Mouse (Mus musculus): ENCODE data around the gene Rtp2. TPM values are rescaled to one million over a fixed set of nuclear protein-coding genes. Genes with fewer than 3 reads are reported as not detected.

The Rtp2 gene
- polyA plus RNA-seq, 1 experiment from 2014 or later = not detected

DNA sequence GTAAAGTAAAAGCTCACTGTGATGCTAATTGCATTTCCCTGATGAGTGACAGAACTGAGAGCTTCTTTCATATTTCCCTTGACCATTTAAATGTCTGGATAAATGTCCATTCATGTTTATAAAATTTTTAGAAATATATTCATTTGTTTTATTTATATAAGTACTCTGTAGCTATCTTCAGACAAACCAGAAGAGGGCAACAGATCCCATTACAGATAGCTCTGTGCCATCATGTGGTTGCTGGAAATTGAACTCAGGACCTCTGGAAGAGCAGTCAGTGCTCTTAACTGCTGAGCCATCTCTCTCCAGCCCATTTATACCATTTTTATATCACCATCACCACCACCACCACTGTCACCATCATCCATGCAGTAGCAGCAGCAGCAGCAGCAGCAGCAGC, 26.7 kb upstream of the Rtp2 start:
- DNase-seq (ENCODE audit: low spot score) (no peak), ATAC-seq (ENCODE audit: low FRiP score) (no peak)
- Histone ChIP-seq H3K9me3 (ENCODE audit: control insufficient read depth, low read length) (no peaks in the 10 kb centered on the region), H3K36me3 (ENCODE audit: control insufficient read depth, insufficient read depth, low read length) (no peaks in the 10 kb centered on the region), H3K9ac (ENCODE audit: low read depth, low read length) (no peak overlapping the region), H3K4me1 (replicated peaks; ENCODE audit: control insufficient read depth, insufficient read depth, low read length) (no peaks in the 10 kb centered on the region), H3K27ac (ENCODE audit: low read depth, low read length) (no peak overlapping the region), H3K4me2 (replicated peaks; ENCODE audit: low read depth, low read length) (no peak overlapping the region), H3K4me3 (ENCODE audit: low read depth, low read length) (no peak overlapping the region), H3K27me3 (ENCODE audit: control insufficient read depth, insufficient read depth, low read length) (no peaks in the 10 kb centered on the region)

GRCm38 (mm10) chr16:23953959-23954260, 21.7 kb upstream of the Rtp2 start:
- Histone ChIP-seq H3K36me3 (ENCODE audit: control insufficient read depth, insufficient read depth, low read length) (no peaks in the 10 kb centered on the region), H3K4me2 (replicated peaks; ENCODE audit: low read depth, low read length) (no peak overlapping the region), H3K9ac (ENCODE audit: low read depth, low read length) (no peak overlapping the region), H3K4me3 (ENCODE audit: low read depth, low read length) (no peak overlapping the region), H3K27ac (ENCODE audit: low read depth, low read length) (no peak overlapping the region), H3K27me3 (ENCODE audit: control insufficient read depth, insufficient read depth, low read length) (no peaks in the 10 kb centered on the region), H3K4me1 (replicated peaks; ENCODE audit: control insufficient read depth, insufficient read depth, low read length) (no peaks in the 10 kb centered on the region), H3K9me3 (ENCODE audit: control insufficient read depth, low read length) (no peaks in the 10 kb centered on the region)
- 5% methylated on average over 1 of the region's 1 CpGs for WGBS
- no peak for DNase-seq (ENCODE audit: low spot score)
- ATAC-seq (ENCODE audit: low FRiP score) = no peak

DNA sequence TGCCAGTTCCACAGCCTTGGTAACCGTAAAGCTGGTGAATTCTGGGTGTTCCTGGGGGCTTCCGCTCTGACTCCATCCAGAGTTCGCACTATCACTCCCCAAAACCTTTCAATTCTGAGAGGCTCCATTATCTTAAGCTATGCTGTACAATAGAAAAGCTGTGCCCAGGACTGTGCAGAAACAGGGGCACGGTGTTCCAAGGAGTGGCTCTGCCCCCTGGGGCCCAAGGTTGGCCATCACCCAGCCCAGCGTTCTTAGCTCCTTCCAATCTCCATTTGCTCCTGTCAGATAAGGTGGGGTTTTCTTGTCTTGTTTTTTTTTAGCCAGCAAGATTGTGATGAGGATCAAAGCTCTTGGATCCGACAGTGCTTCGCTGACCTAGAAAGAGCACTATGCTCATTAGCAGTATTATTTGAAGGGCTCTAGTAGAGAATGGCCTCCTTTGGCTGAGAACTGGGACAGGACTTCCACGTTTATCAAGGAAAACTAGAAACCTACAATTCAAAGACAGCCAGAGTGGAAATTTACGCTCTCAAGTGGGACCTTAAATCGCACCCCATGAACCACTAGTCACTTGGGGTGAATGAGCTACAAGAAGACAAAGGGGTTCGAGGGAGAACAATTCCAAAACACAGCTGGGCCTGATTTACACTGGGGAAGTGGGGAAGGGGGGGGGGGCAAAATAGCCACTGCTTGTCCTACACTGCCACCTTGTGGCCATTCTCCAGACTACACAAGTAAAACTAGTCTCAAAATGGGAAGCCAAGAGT, 21.2 kb upstream of the Rtp2 start:
- DNase-seq (ENCODE audit: low spot score) (peak; percentile 79), ATAC-seq (ENCODE audit: low FRiP score) (0 out of 2 replicates have a peak, but pooled peaks have one; percentile 38)
- H3K4me1 ChIP-seq (replicated peaks; ENCODE audit: control insufficient read depth, insufficient read depth, low read length) = no peaks in the 10 kb centered on the region
- no peaks in the 10 kb centered on the region for H3K36me3 ChIP-seq (ENCODE audit: control insufficient read depth, insufficient read depth, low read length)
- no peak overlapping the region for H3K4me2 ChIP-seq (replicated peaks; ENCODE audit: low read depth, low read length)
- WGBS = 55% methylated on average over 11 of the region's 11 CpGs
- no peak overlapping the region for H3K9ac ChIP-seq (ENCODE audit: low read depth, low read length)
- no peaks in the 10 kb centered on the region for H3K9me3 ChIP-seq (ENCODE audit: control insufficient read depth, low read length)
- no peak overlapping the region for H3K4me3 ChIP-seq (ENCODE audit: low read depth, low read length)
- no peak overlapping the region for H3K27ac ChIP-seq (ENCODE audit: low read depth, low read length)
- H3K27me3 ChIP-seq (ENCODE audit: control insufficient read depth, insufficient read depth, low read length) = no peaks in the 10 kb centered on the region

- no peaks in the 10 kb centered on the region for H3K4me1 ChIP-seq (replicated peaks; ENCODE audit: control insufficient read depth, insufficient read depth, low read length)
- DNase-seq (ENCODE audit: low spot score) (no peak), ATAC-seq (ENCODE audit: low FRiP score) (0 out of 2 replicates have a peak, but pooled peaks have one; percentile 17)
- H3K4me3 ChIP-seq (ENCODE audit: low read depth, low read length) = no peak overlapping the region
- no peak overlapping the region for H3K27ac ChIP-seq (ENCODE audit: low read depth, low read length)
- no peaks in the 10 kb centered on the region for H3K36me3 ChIP-seq (ENCODE audit: control insufficient read depth, insufficient read depth, low read length)
- H3K9me3 ChIP-seq (ENCODE audit: control insufficient read depth, low read length) = no peaks in the 10 kb centered on the region
- no peak overlapping the region for H3K4me2 ChIP-seq (replicated peaks; ENCODE audit: low read depth, low read length)
- no peak overlapping the region for H3K9ac ChIP-seq (ENCODE audit: low read depth, low read length)
- H3K27me3 ChIP-seq (ENCODE audit: control insufficient read depth, insufficient read depth, low read length) = no peaks in the 10 kb centered on the region
- WGBS = 75% methylated on average over 4 of the region's 4 CpGs
Measured at GRCm38 (mm10) chr16:23952101-23952727, 20.0 kb upstream of the Rtp2 start.

GRCm38 (mm10) chr16:23947654-23948053, 15.5 kb upstream of the Rtp2 start:
- DNase-seq (ENCODE audit: low spot score) (no peak), ATAC-seq (ENCODE audit: low FRiP score) (no peak)
- Histone ChIP-seq H3K9ac (ENCODE audit: low read depth, low read length) (no peak overlapping the region), H3K4me2 (replicated peaks; ENCODE audit: low read depth, low read length) (no peak overlapping the region), H3K27ac (ENCODE audit: low read depth, low read length) (no peak overlapping the region), H3K27me3 (ENCODE audit: control insufficient read depth, insufficient read depth, low read length) (no peaks in the 10 kb centered on the region), H3K9me3 (ENCODE audit: control insufficient read depth, low read length) (no peaks in the 10 kb centered on the region), H3K36me3 (ENCODE audit: control insufficient read depth, insufficient read depth, low read length) (no peaks in the 10 kb centered on the region), H3K4me3 (ENCODE audit: low read depth, low read length) (no peak overlapping the region), H3K4me1 (replicated peaks; ENCODE audit: control insufficient read depth, insufficient read depth, low read length) (no peaks in the 10 kb centered on the region)
- 90% methylated on average over 6 of the region's 6 CpGs for WGBS

DNA sequence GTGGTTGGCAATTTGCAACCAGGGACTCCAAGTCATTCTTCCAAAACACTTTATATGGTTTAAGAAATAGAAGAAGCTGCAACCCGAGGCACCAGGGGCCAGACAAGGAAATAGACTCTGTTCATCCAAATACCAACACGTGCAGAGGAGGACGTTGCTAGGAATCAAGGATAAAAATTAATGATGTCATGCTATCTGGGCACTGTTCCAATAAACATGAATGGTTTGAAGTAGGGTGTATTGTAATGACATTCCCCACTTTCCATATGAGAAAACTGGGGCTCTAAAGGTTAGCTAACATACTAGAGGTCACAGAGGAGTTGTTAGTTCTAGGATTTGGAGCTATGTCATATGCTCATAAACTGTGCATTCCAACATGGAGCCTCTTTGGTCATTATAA, 12.6 kb upstream of the Rtp2 start:
- Histone ChIP-seq H3K27me3 (ENCODE audit: control insufficient read depth, insufficient read depth, low read length) (no peaks in the 10 kb centered on the region), H3K4me1 (replicated peaks; ENCODE audit: control insufficient read depth, insufficient read depth, low read length) (no peaks in the 10 kb centered on the region), H3K36me3 (ENCODE audit: control insufficient read depth, insufficient read depth, low read length) (no peaks in the 10 kb centered on the region), H3K9ac (ENCODE audit: low read depth, low read length) (no peak overlapping the region), H3K4me3 (ENCODE audit: low read depth, low read length) (no peak overlapping the region), H3K27ac (ENCODE audit: low read depth, low read length) (no peak overlapping the region), H3K4me2 (replicated peaks; ENCODE audit: low read depth, low read length) (no peak overlapping the region), H3K9me3 (ENCODE audit: control insufficient read depth, low read length) (no peaks in the 10 kb centered on the region)
- 70% methylated on average over 3 of the region's 3 CpGs for WGBS
- DNase-seq (ENCODE audit: low spot score) (no peak), ATAC-seq (ENCODE audit: low FRiP score) (no peak)

DNA sequence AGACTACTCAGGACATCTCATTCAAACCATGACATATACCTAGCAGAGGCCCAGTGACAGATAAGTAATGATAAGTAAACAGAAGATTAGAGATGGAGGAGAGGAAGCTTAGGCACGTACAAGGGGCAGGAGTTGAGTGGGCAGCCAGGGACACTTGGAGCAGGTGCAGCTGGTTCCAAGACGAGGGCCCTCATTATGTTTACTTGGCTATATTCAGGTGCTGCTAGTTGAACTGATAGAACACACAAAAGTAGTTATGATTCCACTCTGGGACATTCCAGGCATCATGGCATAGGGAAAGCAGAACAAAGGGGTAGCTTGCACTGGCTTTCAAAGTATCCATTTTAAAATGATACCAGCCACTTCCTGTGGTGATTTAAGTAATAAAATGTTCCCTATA, 2.2 kb upstream of the Rtp2 start:
- ATAC-seq (ENCODE audit: low FRiP score) (no peak), DNase-seq (ENCODE audit: low spot score) (no peak)
- Histone ChIP-seq H3K9me3 (ENCODE audit: control insufficient read depth, low read length) (no peaks in the 10 kb centered on the region), H3K4me3 (ENCODE audit: low read depth, low read length) (no peak overlapping the region), H3K9ac (ENCODE audit: low read depth, low read length) (no peak overlapping the region), H3K4me2 (replicated peaks; ENCODE audit: low read depth, low read length) (no peak overlapping the region), H3K27me3 (ENCODE audit: control insufficient read depth, insufficient read depth, low read length) (no peaks in the 10 kb centered on the region), H3K27ac (ENCODE audit: low read depth, low read length) (no peak overlapping the region), H3K4me1 (replicated peaks; ENCODE audit: control insufficient read depth, insufficient read depth, low read length) (no peaks in the 10 kb centered on the region), H3K36me3 (ENCODE audit: control insufficient read depth, insufficient read depth, low read length) (no peaks in the 10 kb centered on the region)
- 82% methylated on average over 2 of the region's 2 CpGs for WGBS

DNA sequence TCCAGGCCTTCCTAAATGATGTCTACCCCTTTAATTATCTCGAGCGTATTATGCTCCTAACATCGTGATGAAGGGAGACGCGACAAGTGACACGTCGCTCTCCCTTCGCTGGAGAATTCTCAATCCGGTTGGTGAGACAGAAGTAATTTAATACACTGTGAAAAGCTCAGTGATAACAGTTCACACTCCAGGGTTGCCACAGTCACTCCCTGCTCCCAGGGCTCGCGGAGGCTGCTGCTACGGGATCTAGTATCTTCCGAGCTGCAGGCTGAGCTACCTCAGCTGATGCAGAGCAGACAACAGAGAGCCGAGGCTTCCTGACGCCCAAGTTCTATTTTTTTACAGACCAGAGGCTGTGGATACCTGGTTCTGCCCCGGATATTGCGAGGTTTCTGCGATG, 919 bp downstream of the Rtp2 start:
- DNase-seq (ENCODE audit: low spot score) = no peak
- H3K9me3 ChIP-seq (ENCODE audit: control insufficient read depth, low read length) = no peaks in the 10 kb centered on the region
- WGBS = 75% methylated on average over 18 of the region's 18 CpGs

GRCm38 (mm10) chr16:23930426-23931073, 1.6 kb downstream of the Rtp2 start:
- H3K4me1 ChIP-seq (replicated peaks; ENCODE audit: control insufficient read depth, insufficient read depth, low read length) = no peaks in the 10 kb centered on the region
- H3K36me3 ChIP-seq (ENCODE audit: control insufficient read depth, insufficient read depth, low read length) = no peaks in the 10 kb centered on the region
- no peak overlapping the region for H3K27ac ChIP-seq (ENCODE audit: low read depth, low read length)
- no peak overlapping the region for H3K4me2 ChIP-seq (replicated peaks; ENCODE audit: low read depth, low read length)
- H3K9me3 ChIP-seq (ENCODE audit: control insufficient read depth, low read length) = no peaks in the 10 kb centered on the region
- ATAC-seq (ENCODE audit: low FRiP score) (no peak), DNase-seq (ENCODE audit: low spot score) (no peak)
- H3K9ac ChIP-seq (ENCODE audit: low read depth, low read length) = no peak overlapping the region
- 82% methylated on average over 3 of the region's 3 CpGs for WGBS
- no peak overlapping the region for H3K4me3 ChIP-seq (ENCODE audit: low read depth, low read length)
- no peaks in the 10 kb centered on the region for H3K27me3 ChIP-seq (ENCODE audit: control insufficient read depth, insufficient read depth, low read length)

More for the DNA sequence above, 919 bp downstream of the Rtp2 start:
- Histone ChIP-seq H3K9ac (ENCODE audit: low read depth, low read length) (no peak overlapping the region), H3K36me3 (ENCODE audit: control insufficient read depth, insufficient read depth, low read length) (no peaks in the 10 kb centered on the region), H3K27ac (ENCODE audit: low read depth, low read length) (no peak overlapping the region), H3K4me2 (replicated peaks; ENCODE audit: low read depth, low read length) (no peak overlapping the region), H3K4me1 (replicated peaks; ENCODE audit: control insufficient read depth, insufficient read depth, low read length) (no peaks in the 10 kb centered on the region), H3K4me3 (ENCODE audit: low read depth, low read length) (no peak overlapping the region), H3K27me3 (ENCODE audit: control insufficient read depth, insufficient read depth, low read length) (no peaks in the 10 kb centered on the region)
- no peak for ATAC-seq (ENCODE audit: low FRiP score)
